Mouse (Mus musculus) hindbrain, embryonic 16.5 days (tissue): ENCODE measurements at regions not wholly inside any gene's neighbourhood (a gene's known extent, or its start where the extent isn't known, plus 50 kb on each side); places are given as distances from the start of the nearest gene placed in this dataset.

ENCODE experiments used
- ATAC-seq: fragments of 200-750 bp; cut with Nextera tagmentation; 2 replicates; pipeline ENCODE4 v1.8.0; 2017; ENCODE audit warnings: moderate TSS enrichment, moderate library complexity
- H3K27ac ChIP-seq: fragments of 300-500 bp; sonication (generic); 2 replicates; pipeline ENCODE4 v1.5.1; 2014; ENCODE audit warnings: low read depth, mild to moderate bottlenecking, control low read depth, low read length, moderate library complexity
- H3K27me3 ChIP-seq: fragments of 300-500 bp; sonication (generic); replicated peaks from 2 replicates; pipeline ENCODE4 v1.6.1; 2014; ENCODE audit warnings: low read length; ENCODE audit not compliant: control insufficient read depth, insufficient read depth
- H3K36me3 ChIP-seq: fragments of 300-500 bp; sonication (generic); 2 replicates; pipeline ENCODE4 v1.6.1; 2014; ENCODE audit warnings: mild to moderate bottlenecking, low read length, moderate library complexity, mixed read lengths; ENCODE audit not compliant: control insufficient read depth, insufficient read depth
- H3K4me1 ChIP-seq: fragments of 300-500 bp; sonication (generic); 2 replicates; pipeline ENCODE4 v1.6.1; 2014; ENCODE audit warnings: low read depth, low read length; ENCODE audit not compliant: control insufficient read depth, insufficient read depth
- H3K4me2 ChIP-seq: fragments of 300-500 bp; sonication (generic); 2 replicates; pipeline ENCODE4 v1.6.1; 2014; ENCODE audit warnings: mild to moderate bottlenecking, low read length, control low read depth, moderate library complexity
- H3K4me3 ChIP-seq: fragments of 300-500 bp; sonication (generic); 2 replicates; pipeline ENCODE4 v1.5.1; 2014; ENCODE audit warnings: mild to moderate bottlenecking, low read length, control low read depth, moderate library complexity
- H3K9ac ChIP-seq: fragments of 300-500 bp; sonication (generic); 2 replicates; pipeline ENCODE4 v1.6.1; 2014; ENCODE audit warnings: low read depth, mild to moderate bottlenecking, control low read depth, low read length, moderate library complexity
- H3K9me3 ChIP-seq: fragments of 300-500 bp; sonication (generic); 2 replicates; pipeline ENCODE4 v1.6.1; 2014; ENCODE audit warnings: mild to moderate bottlenecking, low read length, moderate library complexity; ENCODE audit not compliant: control insufficient read depth
- WGBS: fragments of 180-500 bp; shearing (Covaris S2); extraction: QIAGEN DNeasy Blood & Tissue Kit; methylation state at CpG from one replicate; pipeline ENCODE4 v1.1.7; 2014; 5-methylcytosine and 5-hydroxymethylcytosine counted together

DNA sequence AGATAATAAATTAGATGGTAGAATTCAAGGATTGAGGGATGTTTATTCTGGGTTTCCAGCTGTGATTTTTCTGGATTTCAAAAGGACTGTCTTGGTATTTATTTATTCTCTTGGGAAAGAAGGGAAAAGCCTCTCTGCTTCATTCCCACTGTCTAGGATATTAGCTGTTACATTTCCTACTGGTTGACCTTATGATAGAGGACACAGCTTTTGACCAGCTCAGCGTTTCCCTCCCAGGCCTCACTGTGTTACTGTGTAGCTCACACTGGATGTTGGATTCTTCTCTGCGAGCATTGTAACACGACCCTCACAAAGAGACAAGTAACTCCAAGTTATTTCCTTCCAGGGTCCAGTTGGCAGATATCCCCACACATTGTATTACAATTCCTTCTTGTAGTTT, 97.4 kb upstream of the Itga1 start:
- H3K4me1 ChIP-seq = no peaks in the 10 kb centered on the region
- no peaks in the 10 kb centered on the region for H3K36me3 ChIP-seq
- ATAC-seq = no peak
- no peaks in the 10 kb centered on the region for H3K27me3 ChIP-seq
- H3K4me3 ChIP-seq = no peak overlapping the region
- no peaks in the 10 kb centered on the region for H3K9me3 ChIP-seq
- H3K4me2 ChIP-seq = no peak overlapping the region
- H3K9ac ChIP-seq = no peak overlapping the region
- 60% methylated on average over 3 of the region's 3 CpGs for WGBS
- H3K27ac ChIP-seq = no peak overlapping the region

DNA sequence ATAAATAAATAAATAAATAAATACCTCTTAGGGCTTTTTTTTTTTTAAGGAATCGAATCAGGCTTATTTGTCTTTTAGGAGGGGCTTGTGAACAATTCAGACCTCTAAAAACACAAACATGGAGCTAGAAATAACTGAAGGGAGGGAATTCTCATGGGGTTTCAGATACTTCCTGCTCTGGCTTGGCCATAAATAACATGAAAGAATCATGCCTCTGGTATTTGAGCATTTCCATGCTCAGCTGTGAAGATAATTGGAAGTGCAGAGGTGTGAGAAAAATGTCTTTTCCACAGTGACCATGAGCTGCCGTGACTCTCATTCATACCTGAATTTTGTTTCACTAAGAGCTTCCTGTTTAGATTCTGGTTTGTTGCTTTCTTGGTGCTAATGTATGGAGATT, 86.3 kb upstream of the Itga1 start:
- H3K36me3 ChIP-seq = no peaks in the 10 kb centered on the region
- no peaks in the 10 kb centered on the region for H3K27me3 ChIP-seq
- H3K9me3 ChIP-seq = no peaks in the 10 kb centered on the region
- H3K4me3 ChIP-seq = no peak overlapping the region
- no peak for ATAC-seq
- H3K9ac ChIP-seq = no peak overlapping the region
- no peaks in the 10 kb centered on the region for H3K4me1 ChIP-seq
- WGBS = 72% methylated on average over 2 of the region's 2 CpGs
- no peak overlapping the region for H3K27ac ChIP-seq
- no peak overlapping the region for H3K4me2 ChIP-seq

DNA sequence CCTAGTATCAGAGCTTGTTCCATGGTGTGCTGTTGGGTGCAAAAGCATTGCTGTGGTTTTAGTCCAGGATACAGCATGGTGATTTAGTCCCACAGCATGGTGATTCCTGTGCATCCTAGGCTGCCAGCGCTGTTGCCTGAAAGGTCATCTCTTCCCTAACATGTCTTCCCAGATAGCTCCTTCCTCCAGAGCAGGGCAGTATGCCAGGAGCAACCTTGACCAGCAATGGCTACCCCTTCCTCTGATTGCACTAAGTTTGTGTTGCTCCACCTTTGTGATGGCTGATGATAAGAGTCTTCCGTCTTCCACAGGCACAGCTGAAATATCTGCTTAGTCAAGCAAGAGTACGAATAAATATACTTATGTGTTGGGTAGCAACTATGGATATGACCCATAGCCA, 85.6 kb upstream of the Itga1 start:
- Histone ChIP-seq H3K27ac (no peak overlapping the region), H3K4me3 (no peak overlapping the region), H3K4me2 (no peak overlapping the region), H3K27me3 (no peaks in the 10 kb centered on the region), H3K4me1 (no peaks in the 10 kb centered on the region), H3K9ac (no peak overlapping the region), H3K36me3 (no peaks in the 10 kb centered on the region), H3K9me3 (no peaks in the 10 kb centered on the region)
- no peak for ATAC-seq
- WGBS = 90% methylated on average over 3 of the region's 3 CpGs

DNA sequence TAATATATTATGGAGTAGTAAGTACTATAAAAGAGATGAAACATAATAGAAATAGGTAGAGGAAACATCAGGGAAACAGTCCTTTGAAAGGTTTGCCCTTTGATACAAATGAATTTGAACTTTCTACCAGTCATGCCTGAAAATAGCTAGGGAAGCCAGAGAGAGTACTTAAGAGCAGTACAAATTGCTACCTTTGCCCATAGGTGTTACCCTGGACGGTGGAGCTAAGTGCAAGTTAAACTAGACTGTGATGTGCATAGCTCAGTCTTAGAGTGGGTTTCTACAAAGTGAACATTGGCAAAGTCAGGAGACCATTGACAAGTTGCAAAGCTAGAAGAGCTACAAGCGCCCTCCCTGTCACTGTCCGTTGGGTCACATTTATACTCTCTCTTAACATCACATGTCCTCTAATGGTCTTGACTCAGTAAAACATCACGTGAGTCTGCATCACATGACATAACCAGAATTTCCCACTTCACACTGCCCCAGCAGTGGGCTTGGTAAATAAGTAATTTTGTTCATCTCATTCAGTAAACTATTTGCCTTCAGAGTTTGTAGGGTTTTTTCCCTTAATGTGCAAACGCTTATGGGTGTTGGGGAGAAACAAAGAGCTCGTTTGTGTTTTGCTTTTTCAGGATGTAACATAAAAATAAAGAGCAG, 80.6 kb upstream of the Itga1 start:
- Histone ChIP-seq H3K4me2 (no peak overlapping the region), H3K4me1 (no peaks in the 10 kb centered on the region), H3K27ac (no peak overlapping the region), H3K27me3 (no peaks in the 10 kb centered on the region), H3K36me3 (no peaks in the 10 kb centered on the region), H3K9me3 (no peaks in the 10 kb centered on the region), H3K4me3 (no peak overlapping the region), H3K9ac (no peak overlapping the region)
- no peak for ATAC-seq
- WGBS = 91% methylated on average over 6 of the region's 6 CpGs

DNA sequence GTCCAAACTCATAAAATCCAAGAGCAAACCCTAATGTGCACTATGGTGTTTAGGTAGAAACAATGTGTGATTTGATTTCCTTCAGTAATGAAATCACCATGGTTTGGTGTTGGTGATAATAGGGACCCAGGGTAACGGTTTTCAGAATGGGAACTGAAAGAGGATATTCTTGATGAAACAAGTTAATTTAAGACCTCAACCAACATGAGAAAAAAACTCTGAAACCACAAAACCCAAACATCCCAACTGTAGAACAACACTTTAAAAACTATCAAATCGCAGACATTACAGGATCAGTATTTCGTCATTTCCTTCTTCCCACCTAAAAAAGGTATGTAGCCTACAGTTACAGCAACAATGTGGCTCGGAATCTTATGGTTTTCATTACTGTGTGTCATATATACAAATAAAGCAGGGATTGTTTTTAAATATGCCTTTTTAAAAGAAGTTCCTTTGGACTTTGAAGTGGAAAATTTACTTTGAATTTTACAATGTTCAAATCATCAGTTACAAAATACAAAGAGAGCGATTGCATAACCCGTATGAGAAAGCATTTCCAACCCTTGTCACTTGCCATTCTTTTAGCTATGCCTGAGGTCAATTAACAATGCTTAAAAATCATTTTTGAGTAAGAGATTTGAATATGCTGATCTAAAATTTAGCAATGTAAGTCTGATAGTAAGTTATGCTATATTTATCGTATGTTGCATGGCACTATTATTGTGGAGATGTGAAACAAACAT, 76.6 kb upstream of the Itga1 start:
- Histone ChIP-seq H3K36me3 (no peaks in the 10 kb centered on the region), H3K27ac (no peak overlapping the region), H3K4me1 (no peaks in the 10 kb centered on the region), H3K4me2 (no peak overlapping the region), H3K4me3 (no peak overlapping the region), H3K27me3 (no peaks in the 10 kb centered on the region), H3K9ac (no peak overlapping the region), H3K9me3 (no peaks in the 10 kb centered on the region)
- no peak for ATAC-seq
- 93% methylated on average over 7 of the region's 7 CpGs for WGBS

DNA sequence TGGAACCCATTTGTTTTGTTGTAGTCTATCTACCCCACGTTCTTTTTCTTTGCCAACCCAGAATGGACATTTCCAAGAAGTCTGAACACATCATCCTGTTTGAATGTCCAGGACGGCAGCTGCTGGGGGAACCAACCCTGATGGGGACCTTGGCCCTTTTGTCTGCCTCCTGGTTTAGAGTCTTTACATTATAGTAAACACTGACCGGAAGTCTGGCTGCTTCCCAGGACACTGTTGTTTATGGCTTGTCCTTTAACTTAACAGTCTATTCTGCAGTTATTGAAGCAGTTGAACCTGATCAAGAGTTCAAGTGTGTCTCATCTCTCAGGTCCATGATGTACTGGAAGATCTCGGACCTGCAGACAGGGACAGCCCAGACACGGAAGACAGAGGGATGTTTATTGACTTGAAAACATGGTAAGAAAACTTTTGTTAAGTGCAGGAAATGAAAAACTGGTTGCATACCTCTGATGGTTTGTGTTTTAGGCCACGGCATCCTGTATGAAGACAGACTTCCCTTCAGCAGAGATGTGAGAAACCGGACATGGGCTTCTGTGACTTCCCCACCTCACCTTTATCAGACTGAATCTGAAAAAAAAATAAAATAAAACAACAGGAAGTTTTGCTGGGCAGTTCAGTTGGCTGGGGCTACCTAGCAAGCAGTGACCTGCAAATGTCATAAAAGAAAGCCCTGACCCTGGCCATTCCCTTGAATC, 69.7 kb upstream of the Itga1 start:
- 82% methylated on average over 7 of the region's 7 CpGs for WGBS

DNA sequence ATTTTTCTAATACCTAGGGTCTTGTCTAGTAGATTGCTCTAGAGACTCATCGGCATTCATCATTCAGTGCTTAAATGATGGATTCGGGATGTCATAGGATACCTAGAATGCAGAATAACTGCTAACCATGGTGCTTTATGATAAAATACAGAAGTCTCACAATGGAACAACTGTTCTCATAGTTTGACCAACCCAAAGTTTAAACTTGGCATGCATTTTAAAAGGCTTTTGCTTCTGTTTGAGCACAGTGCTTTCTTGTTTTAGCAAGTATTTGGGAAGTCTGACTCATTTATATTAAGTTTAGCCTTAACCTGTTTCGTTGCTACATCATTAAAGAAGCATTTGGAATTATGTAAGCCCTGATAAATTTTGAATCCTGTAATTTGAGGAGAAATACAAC, 64.2 kb upstream of the Itga1 start:
- Histone ChIP-seq H3K27me3 (no peaks in the 10 kb centered on the region), H3K27ac (no peak overlapping the region), H3K9ac (no peak overlapping the region), H3K4me3 (no peak overlapping the region), H3K9me3 (no peaks in the 10 kb centered on the region), H3K4me2 (no peak overlapping the region), H3K36me3 (no peaks in the 10 kb centered on the region), H3K4me1 (no peaks in the 10 kb centered on the region)
- no peak for ATAC-seq
- 84% methylated on average over 3 of the region's 3 CpGs for WGBS

More for the DNA sequence above, 69.7 kb upstream of the Itga1 start:
- no peak overlapping the region for H3K9ac ChIP-seq
- H3K4me2 ChIP-seq = no peak overlapping the region
- no peaks in the 10 kb centered on the region for H3K9me3 ChIP-seq
- no peaks in the 10 kb centered on the region for H3K4me1 ChIP-seq
- ATAC-seq = no peak
- no peaks in the 10 kb centered on the region for H3K27me3 ChIP-seq
- no peak overlapping the region for H3K4me3 ChIP-seq
- no peak overlapping the region for H3K27ac ChIP-seq
- no peaks in the 10 kb centered on the region for H3K36me3 ChIP-seq

DNA sequence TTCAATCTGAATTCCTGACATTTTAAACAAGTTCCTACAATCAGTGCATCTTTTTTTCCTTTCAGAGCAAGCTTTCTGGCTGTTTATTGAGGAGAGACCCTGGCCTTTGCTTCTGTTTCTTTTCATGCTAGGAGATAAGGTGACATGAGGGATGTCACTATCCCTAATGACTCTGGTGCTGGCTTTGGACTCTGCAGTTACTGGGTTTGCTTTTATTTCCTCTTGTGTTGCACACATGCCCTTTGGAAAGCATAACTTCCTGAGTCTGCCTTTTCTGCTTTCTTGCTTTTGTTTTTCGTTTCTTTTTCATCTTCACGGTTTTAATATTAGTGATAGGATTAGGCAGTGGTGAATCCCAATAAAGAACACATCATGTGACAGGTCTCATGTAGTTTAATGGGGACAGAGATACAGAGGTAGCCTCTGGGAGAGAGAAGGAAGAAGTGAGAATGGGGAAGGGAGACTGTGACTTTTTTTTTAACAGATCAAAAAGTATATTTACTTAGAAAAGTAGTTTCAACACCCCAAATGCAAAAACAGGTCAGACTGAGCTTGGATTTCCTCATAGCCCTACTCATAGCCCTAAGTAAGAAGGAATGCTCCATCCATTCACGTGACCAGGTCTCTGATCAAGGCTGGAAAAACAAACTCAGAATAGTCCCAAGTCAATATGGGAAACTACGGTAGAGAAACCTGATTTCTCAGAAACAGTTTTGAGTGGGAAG, 61.1 kb upstream of the Itga1 start:
- H3K4me3 ChIP-seq = no peak overlapping the region
- no peak for ATAC-seq
- no peaks in the 10 kb centered on the region for H3K27me3 ChIP-seq
- H3K9ac ChIP-seq = no peak overlapping the region
- H3K4me2 ChIP-seq = no peak overlapping the region
- H3K36me3 ChIP-seq = no peaks in the 10 kb centered on the region
- H3K4me1 ChIP-seq = no peaks in the 10 kb centered on the region
- no peaks in the 10 kb centered on the region for H3K9me3 ChIP-seq
- no peak overlapping the region for H3K27ac ChIP-seq
- 82% methylated on average over 4 of the region's 4 CpGs for WGBS

DNA sequence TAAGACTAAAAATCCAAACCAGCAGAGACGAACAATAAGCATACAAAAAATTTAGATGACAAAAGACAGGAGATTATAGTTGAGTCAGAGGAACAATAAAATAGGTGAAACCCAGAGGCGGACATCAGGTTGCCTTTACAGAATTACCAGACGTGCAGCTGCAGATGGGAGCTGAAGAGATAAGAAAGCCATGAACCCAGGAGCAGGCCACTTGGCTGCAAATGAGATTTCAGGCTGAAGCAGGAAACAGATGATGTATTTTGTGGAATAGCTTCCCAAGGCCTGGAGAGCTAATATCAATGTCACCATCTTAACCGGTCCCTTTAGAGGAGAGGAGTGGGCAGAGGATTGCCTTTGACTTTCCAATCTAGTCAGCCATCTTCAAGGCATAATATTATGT, 57.6 kb upstream of the Itga1 start:
- Histone ChIP-seq H3K27me3 (no peaks in the 10 kb centered on the region), H3K4me2 (no peak overlapping the region), H3K4me3 (no peak overlapping the region), H3K36me3 (no peaks in the 10 kb centered on the region), H3K9me3 (no peaks in the 10 kb centered on the region), H3K4me1 (no peaks in the 10 kb centered on the region), H3K9ac (no peak overlapping the region), H3K27ac (no peak overlapping the region)
- WGBS = 86% methylated on average over 4 of the region's 4 CpGs
- no peak for ATAC-seq
